Mouse (Mus musculus): ENCODE measurements around the gene Gng3. TPM values are rescaled to one million over a fixed set of nuclear protein-coding genes. Genes with fewer than 3 reads are reported as not detected.

Gng3 gene
- total RNA-seq, 1 experiment from 2014 or later, result not detected

Other genes starting within 250 kb of the Gng3 start
- gene Slc22a8, start 247.9 kb downstream of the Gng3 start, total RNA-seq (2017), result 0.31 TPM in 1 of 2 replicates, not detected in the other
- not detected in 2 replicates for gene Slc22a6, start 221.2 kb downstream of the Gng3 start, total RNA-seq (2017)
- gene Chrm1, start 175.4 kb downstream of the Gng3 start, total RNA-seq (2017), result not detected in 2 replicates
- 88.1 and 113 TPM in 2 replicates for gene Slc3a2, start 115.8 kb downstream of the Gng3 start, total RNA-seq (2017)
- gene Wdr74, start 103.4 kb downstream of the Gng3 start, total RNA-seq (2017), result 58.5 and 90.9 TPM in 2 replicates
- gene 1700092M07Rik, start 98.5 kb downstream of the Gng3 start, total RNA-seq (2017), result not detected in 2 replicates
- gene Stx5a, start 97.8 kb downstream of the Gng3 start, total RNA-seq (2017), result 90.9 and 120 TPM in 2 replicates
- gene Nxf1, start 82.1 kb downstream of the Gng3 start, total RNA-seq (2017), result 87.8 and 104 TPM in 2 replicates
- gene Tmem223, start 68.2 kb downstream of the Gng3 start, total RNA-seq (2017), result 22.0 and 51.0 TPM in 2 replicates
- 35.0 and 65.5 TPM in 2 replicates for gene Tmem179b, start 64.7 kb downstream of the Gng3 start, total RNA-seq (2017)
- gene Taf6l, start 52.8 kb downstream of the Gng3 start, total RNA-seq (2017), result 12.3 and 15.6 TPM in 2 replicates
- 58.9 and 69.7 TPM in 2 replicates for gene Polr2g, start 40.6 kb downstream of the Gng3 start, total RNA-seq (2017)
- 1.1 and 3.7 TPM in 2 replicates for gene Zbtb3, start 36.6 kb downstream of the Gng3 start, total RNA-seq (2017)
- gene Ttc9c, start 19.9 kb downstream of the Gng3 start, total RNA-seq (2017), result 61.0 and 83.7 TPM in 2 replicates
- gene Hnrnpul2, start 19.2 kb downstream of the Gng3 start, total RNA-seq (2017), result 67.9 and 104 TPM in 2 replicates
- not detected in 2 replicates for gene AC129217.1, start 9.4 kb downstream of the Gng3 start, total RNA-seq (2017)
- 49.6 and 52.7 TPM in 2 replicates for gene Bscl2, start 1.7 kb downstream of the Gng3 start, total RNA-seq (2017)
- gene Lrrn4cl, start 11.6 kb upstream of the Gng3 start, total RNA-seq (2017), result not detected in 2 replicates
- gene Ubxn1, start 32.3 kb upstream of the Gng3 start, total RNA-seq (2017), result 174 and 180 TPM in 2 replicates
- 117 and 118 TPM in 2 replicates for gene Uqcc3, start 41.7 kb upstream of the Gng3 start, total RNA-seq (2017)
- gene Lbhd1, start 44.5 kb upstream of the Gng3 start, total RNA-seq (2017), result 5.8 and 26.3 TPM in 2 replicates
- not detected in 2 replicates for gene Gm49403, start 44.7 kb upstream of the Gng3 start, total RNA-seq (2017)
- 43.8 and 69.3 TPM in 2 replicates for gene 1810009A15Rik, start 49.7 kb upstream of the Gng3 start, total RNA-seq (2017)
- not detected in 2 replicates for gene Gm49416, start 49.7 kb upstream of the Gng3 start, total RNA-seq (2017)
- gene Ints5, start 53.8 kb upstream of the Gng3 start, total RNA-seq (2017), result 10.9 and 13.2 TPM in 2 replicates
- 70.1 and 70.6 TPM in 2 replicates for gene Ganab, start 58.9 kb upstream of the Gng3 start, total RNA-seq (2017)
- gene B3gat3, start 81.2 kb upstream of the Gng3 start, total RNA-seq (2017), result 17.2 and 26.8 TPM in 2 replicates
- gene Rom1, start 90.2 kb upstream of the Gng3 start, total RNA-seq (2017), result 2.1 and 3.1 TPM in 2 replicates
- 25.4 and 27.2 TPM in 2 replicates for gene Eml3, start 90.4 kb upstream of the Gng3 start, total RNA-seq (2017)
- 148 and 167 TPM in 2 replicates for gene Mta2, start 102.7 kb upstream of the Gng3 start, total RNA-seq (2017)
- 23.2 and 25.3 TPM in 2 replicates for gene Tut1, start 114.7 kb upstream of the Gng3 start, total RNA-seq (2017)
- gene Eef1g, start 127.8 kb upstream of the Gng3 start, total RNA-seq (2017), result 700 and 731 TPM in 2 replicates
- gene Ahnak, start 150.1 kb upstream of the Gng3 start, total RNA-seq (2017), result 28.0 and 41.8 TPM in 2 replicates
- gene Scgb1a1, start 248.8 kb upstream of the Gng3 start, total RNA-seq (2017), result not detected in 2 replicates

Measured in hematopoietic stem cell, adult 5-6 weeks (primary cell).